Mouse (Mus musculus): ENCODE measurements around the gene Psmb8. TPM values are rescaled to one million over a fixed set of nuclear protein-coding genes. Genes with fewer than 3 reads are reported as not detected.

Psmb8 gene
- polyA plus RNA-seq, 2 experiments = 11.8 to 21.7 TPM

DNA sequence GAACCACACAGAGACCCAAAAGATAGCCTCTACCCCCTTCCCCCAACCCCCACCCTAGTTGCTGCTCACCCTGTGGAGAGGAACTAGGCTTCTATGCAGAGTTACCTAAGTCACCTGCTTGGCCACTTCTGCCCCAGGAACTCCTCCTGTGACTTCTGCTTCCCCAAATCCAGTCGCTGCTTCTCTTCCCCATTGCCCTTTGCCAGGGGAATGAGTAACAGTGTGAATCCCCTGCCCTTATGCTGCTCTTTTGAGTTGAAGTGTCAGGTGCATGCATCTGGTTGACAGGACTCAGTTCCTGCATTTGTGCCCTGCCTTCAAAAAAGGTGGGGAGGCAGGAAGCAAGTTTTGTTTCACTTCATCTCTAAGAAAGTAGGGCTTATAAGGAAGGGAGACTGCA, 23.4 kb upstream of the Psmb8 start:
- no peak for DNase-seq (ENCODE audit: low read depth in 3 of 3, low spot score in 3 of 3)
- no peaks in the 10 kb centered on the region for H3K4me1 ChIP-seq (replicated peaks; ENCODE audit: control insufficient read depth in 2 of 2, insufficient read depth in 2 of 2, low read length in 1 of 2)
- H3K36me3 ChIP-seq (replicated peaks; ENCODE audit: control insufficient read depth, insufficient read depth, low read depth) = no peaks in the 10 kb centered on the region
- no peak for ATAC-seq (ENCODE audit: insufficient read depth)
- no peaks in the 10 kb centered on the region for H3K27me3 ChIP-seq (ENCODE audit: control insufficient read depth, insufficient read depth, low read length)
- WGBS (ENCODE audit: insufficient replicate concordance) = 28% methylated on average over 1 of the region's 1 CpGs
- H3K4me3 ChIP-seq (ENCODE audit: insufficient read depth in 1 of 2, low read depth in 2 of 2, low read length in 2 of 2) = no peak overlapping the region
- H3K9me3 ChIP-seq (ENCODE audit: control insufficient read depth, low read length) = no peaks in the 10 kb centered on the region; the same call in 1 of the 2 replicates
- no peak overlapping the region for H3K4me2 ChIP-seq (ENCODE audit: low read depth)
- H3K27ac ChIP-seq = no peak overlapping the region
- H3K9ac ChIP-seq (replicated peaks) = no peak overlapping the region
- TF ChIP-seq EP300 (IDR thresholded peaks at IDR 0.05; ENCODE audit: low read depth) = no peak
- TF ChIP-seq CTCF (IDR thresholded peaks at IDR 0.05; ENCODE audit: low read depth) = no peak

DNA sequence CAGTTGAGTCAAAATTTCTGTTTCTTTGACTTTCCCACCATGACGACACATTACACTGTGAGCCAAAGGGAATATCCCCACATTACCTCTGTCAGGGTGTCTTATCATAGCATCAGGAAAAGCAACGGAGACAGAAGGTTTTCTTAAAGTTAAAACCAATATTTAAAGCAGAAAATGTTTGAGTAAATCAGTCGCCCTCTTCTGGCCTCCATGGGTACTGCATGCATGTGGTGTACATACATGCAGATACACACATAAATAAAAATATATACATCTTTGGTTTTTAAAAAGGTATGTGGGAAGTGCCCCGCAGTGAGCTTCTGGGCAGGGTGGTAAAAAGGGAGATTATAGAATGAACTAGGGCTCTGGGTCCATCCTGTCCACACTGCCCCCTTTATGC, 20.3 kb upstream of the Psmb8 start:
- Histone ChIP-seq H3K27ac (no peak overlapping the region), H3K9ac (replicated peaks) (no peak overlapping the region), H3K36me3 (replicated peaks; ENCODE audit: control insufficient read depth, insufficient read depth, low read depth) (no peaks in the 10 kb centered on the region), H3K27me3 (ENCODE audit: control insufficient read depth, insufficient read depth, low read length) (no peaks in the 10 kb centered on the region), H3K4me2 (ENCODE audit: low read depth) (no peak overlapping the region), H3K4me3 (ENCODE audit: insufficient read depth in 1 of 2, low read depth in 2 of 2, low read length in 2 of 2) (no peak overlapping the region), H3K4me1 (replicated peaks; ENCODE audit: control insufficient read depth in 2 of 2, insufficient read depth in 2 of 2, low read length in 1 of 2) (peaks cover 0 to 4% of the 10 kb centered on the region in 2 experiments; a peak in 1 of 4 replicates), H3K9me3 (ENCODE audit: control insufficient read depth, low read length) (no peaks in the 10 kb centered on the region; the same call in 1 of the 2 replicates)
- WGBS (ENCODE audit: insufficient replicate concordance) = 53% methylated on average over 4 of the region's 4 CpGs
- TF ChIP-seq CTCF (IDR thresholded peaks at IDR 0.05; ENCODE audit: low read depth) (peak; percentile 53; the same call in 1 of the 2 replicates), EP300 (IDR thresholded peaks at IDR 0.05; ENCODE audit: low read depth) (no peak)
- no peak for ATAC-seq (ENCODE audit: insufficient read depth)
- no peak for DNase-seq (ENCODE audit: low read depth in 3 of 3, low spot score in 3 of 3)

DNA sequence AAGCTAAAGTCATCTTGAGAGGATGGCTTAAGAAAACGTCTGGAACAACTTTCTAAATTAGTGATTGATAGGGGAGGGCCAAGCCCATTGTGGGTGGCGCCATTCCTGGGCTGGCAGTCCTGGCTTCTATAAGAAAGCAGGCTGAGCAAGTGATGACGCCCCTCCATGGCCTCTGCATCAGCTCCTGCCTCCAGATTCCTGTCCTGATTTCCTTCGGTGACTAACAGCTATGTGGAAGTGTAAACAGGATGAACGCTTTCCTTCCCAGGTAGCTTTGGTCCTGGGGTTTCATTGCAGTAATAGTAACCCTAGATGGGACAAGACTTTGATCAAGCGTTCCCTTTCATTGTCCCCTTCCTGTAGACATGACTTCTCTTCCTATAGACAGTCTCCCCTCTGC, 18.5 kb upstream of the Psmb8 start:
- WGBS (ENCODE audit: insufficient replicate concordance) = 43% methylated on average over 6 of the region's 6 CpGs
- ATAC-seq (ENCODE audit: insufficient read depth) (no peak), DNase-seq (ENCODE audit: low read depth in 3 of 3, low spot score in 3 of 3) (no peak)
- Histone ChIP-seq H3K4me1 (replicated peaks; ENCODE audit: control insufficient read depth in 2 of 2, insufficient read depth in 2 of 2, low read length in 1 of 2) (peaks cover 0 to 4% of the 10 kb centered on the region in 2 experiments; a peak in 1 of 4 replicates), H3K36me3 (replicated peaks; ENCODE audit: control insufficient read depth, insufficient read depth, low read depth) (no peaks in the 10 kb centered on the region), H3K9ac (replicated peaks) (no peak overlapping the region), H3K4me3 (ENCODE audit: insufficient read depth in 1 of 2, low read depth in 2 of 2, low read length in 2 of 2) (no peak overlapping the region), H3K9me3 (ENCODE audit: control insufficient read depth, low read length) (no peaks in the 10 kb centered on the region; the same call in 1 of the 2 replicates), H3K27me3 (ENCODE audit: control insufficient read depth, insufficient read depth, low read length) (no peaks in the 10 kb centered on the region), H3K27ac (no peak overlapping the region), H3K4me2 (ENCODE audit: low read depth) (no peak overlapping the region)
- TF ChIP-seq CTCF (IDR thresholded peaks at IDR 0.05; ENCODE audit: low read depth) (no peak), EP300 (IDR thresholded peaks at IDR 0.05; ENCODE audit: low read depth) (no peak)

DNA sequence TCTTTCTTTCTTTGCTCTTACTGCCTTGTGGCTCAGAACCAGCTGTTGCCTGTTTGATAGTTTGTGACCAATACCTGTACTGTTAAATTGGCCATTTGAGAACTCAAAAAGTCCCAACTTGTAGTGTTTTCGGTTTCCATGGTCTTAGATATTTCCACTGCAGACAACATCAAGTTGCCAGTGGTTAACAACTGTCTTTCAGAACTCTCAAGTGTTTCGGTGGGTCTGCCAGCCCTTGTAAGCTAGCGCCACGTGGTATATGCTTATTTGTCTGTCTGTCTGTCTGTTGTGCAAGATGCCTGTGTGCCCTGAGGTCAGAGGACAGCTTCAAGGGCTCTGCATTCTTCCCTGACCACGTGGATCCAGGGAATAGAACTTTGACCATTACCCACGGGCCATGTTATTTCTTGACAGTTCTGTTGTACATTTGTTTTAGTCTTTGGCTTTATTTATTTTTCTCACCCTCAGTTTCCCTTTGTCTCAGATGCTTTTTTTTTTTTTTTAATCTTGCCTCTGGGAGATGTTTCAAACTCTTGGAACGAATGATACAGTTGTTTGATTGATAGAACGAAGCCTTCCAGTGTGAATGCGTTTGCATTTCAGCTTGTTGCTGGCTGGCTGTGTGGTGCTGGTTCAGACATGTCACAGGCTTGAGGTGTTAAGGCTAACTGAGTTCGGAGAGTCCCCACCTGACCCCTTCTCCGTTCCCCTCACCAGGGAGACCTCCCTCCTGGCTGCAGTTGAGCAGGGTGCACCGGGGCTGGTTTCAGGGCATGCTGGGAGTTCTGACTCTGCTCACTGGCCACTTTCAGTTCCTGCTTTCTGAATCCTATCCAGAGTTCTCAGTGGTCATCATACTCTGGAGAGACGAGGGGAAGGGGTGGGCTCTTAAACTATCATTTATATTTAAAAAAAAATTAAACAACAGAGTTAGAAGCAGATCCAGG, 17.3 kb upstream of the Psmb8 start:
- Histone ChIP-seq H3K4me2 (ENCODE audit: low read depth) (no peak overlapping the region), H3K9me3 (ENCODE audit: control insufficient read depth, low read length) (no peaks in the 10 kb centered on the region; the same call in 1 of the 2 replicates), H3K27ac (no peak overlapping the region), H3K36me3 (replicated peaks; ENCODE audit: control insufficient read depth, insufficient read depth, low read depth) (no peaks in the 10 kb centered on the region), H3K9ac (replicated peaks) (no peak overlapping the region), H3K4me3 (ENCODE audit: insufficient read depth in 1 of 2, low read depth in 2 of 2, low read length in 2 of 2) (no peak overlapping the region), H3K4me1 (replicated peaks; ENCODE audit: control insufficient read depth in 2 of 2, insufficient read depth in 2 of 2, low read length in 1 of 2) (peaks cover 0 to 4% of the 10 kb centered on the region in 2 experiments; a peak in 1 of 4 replicates), H3K27me3 (ENCODE audit: control insufficient read depth, insufficient read depth, low read length) (no peaks in the 10 kb centered on the region)
- ATAC-seq (ENCODE audit: insufficient read depth) = no peak
- TF ChIP-seq CTCF (IDR thresholded peaks at IDR 0.05; ENCODE audit: low read depth) (no peak), EP300 (IDR thresholded peaks at IDR 0.05; ENCODE audit: low read depth) (no peak)
- no peak for DNase-seq (ENCODE audit: low read depth in 3 of 3, low spot score in 3 of 3)
- 43% methylated on average over 13 of the region's 13 CpGs for WGBS (ENCODE audit: insufficient replicate concordance)

DNA sequence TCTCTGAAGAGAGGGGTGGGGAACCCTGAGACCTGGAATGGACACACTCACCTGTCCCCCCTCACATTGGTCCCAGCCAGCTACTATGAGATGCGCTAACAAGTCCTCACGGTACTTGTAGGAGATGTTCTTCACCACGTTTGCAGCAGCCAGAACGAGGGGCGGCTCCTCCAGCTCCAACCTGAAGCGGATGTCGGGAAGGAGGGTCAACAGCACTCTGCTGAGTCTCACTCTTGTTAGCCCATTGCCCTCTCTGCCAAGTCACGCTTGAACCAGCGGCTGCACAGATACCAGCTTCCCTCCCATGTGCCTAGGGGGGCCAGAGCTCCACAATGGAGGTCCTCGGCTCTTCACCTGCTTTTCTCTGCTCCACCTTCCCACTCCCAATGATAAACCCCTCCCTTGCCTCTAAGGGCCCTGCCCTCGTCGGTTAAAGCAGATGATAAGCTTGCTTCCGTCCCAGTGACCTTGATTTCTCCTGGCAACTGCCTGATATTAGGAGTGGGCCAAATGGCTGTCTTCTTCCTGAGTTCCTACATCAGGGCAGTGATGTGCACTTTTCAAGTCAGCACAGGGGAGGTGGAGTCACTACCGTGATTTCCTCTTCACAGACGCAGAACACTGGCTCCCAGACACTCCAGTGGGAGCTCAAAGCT, 13.8 kb upstream of the Psmb8 start:
- H3K9ac ChIP-seq (replicated peaks) = no peak overlapping the region
- no peaks in the 10 kb centered on the region for H3K36me3 ChIP-seq (replicated peaks; ENCODE audit: control insufficient read depth, insufficient read depth, low read depth)
- TF ChIP-seq EP300 (IDR thresholded peaks at IDR 0.05; ENCODE audit: low read depth) (no peak), CTCF (IDR thresholded peaks at IDR 0.05; ENCODE audit: low read depth) (no peak)
- DNase-seq (ENCODE audit: low read depth in 3 of 3, low spot score in 3 of 3) = no peak
- 56% methylated on average over 15 of the region's 15 CpGs for WGBS (ENCODE audit: insufficient replicate concordance)
- no peak for ATAC-seq (ENCODE audit: insufficient read depth)
- H3K27ac ChIP-seq = no peak overlapping the region
- H3K27me3 ChIP-seq (ENCODE audit: control insufficient read depth, insufficient read depth, low read length) = peaks cover 5% of the 10 kb centered on the region; the same call in 1 of the 2 replicates
- H3K4me2 ChIP-seq (ENCODE audit: low read depth) = no peak overlapping the region
- H3K4me3 ChIP-seq (ENCODE audit: insufficient read depth in 1 of 2, low read depth in 2 of 2, low read length in 2 of 2) = no peak overlapping the region
- H3K9me3 ChIP-seq (ENCODE audit: control insufficient read depth, low read length) = no peaks in the 10 kb centered on the region
- peaks cover 0 to 4% of the 10 kb centered on the region in 2 experiments; a peak in 1 of 4 replicates for H3K4me1 ChIP-seq (replicated peaks; ENCODE audit: control insufficient read depth in 2 of 2, insufficient read depth in 2 of 2, low read length in 1 of 2)

All from liver, embryonic 14.5 days (tissue).